Mouse (Mus musculus): ENCODE measurements around the gene Nme4.

GRCm38 (mm10) chr17:26125226-26125625, 29.8 kb upstream of the Nme4 start:
- no peak for TF ChIP-seq CTCF (conservative IDR thresholded peaks at IDR 0.05; ENCODE audit: low read length)
- no peak for TF ChIP-seq NANOG (IDR thresholded peaks at IDR 0.05; ENCODE audit: borderline replicate concordance, low read length)
